Mouse (Mus musculus) megakaryocyte, embryonic 14.5 days (primary cell): ENCODE results near the gene Zdhhc24. TPM values are rescaled to one million over a fixed set of nuclear protein-coding genes. Genes with fewer than 3 reads are reported as not detected.

ENCODE experiments used
- H3K27me3 ChIP-seq: replicated peaks from 2 replicates; pipeline ENCODE3; 2012; ENCODE audit warnings: inconsistent platforms
- H3K36me3 ChIP-seq: replicated peaks from 2 replicates; pipeline ENCODE3; 2012; ENCODE audit warnings: low read length, inconsistent platforms, mixed read lengths
- H3K4me1 ChIP-seq: 2 replicates; pipeline ENCODE4 v1.6.1; 2012; ENCODE audit warnings: inconsistent platforms
- H3K4me3 ChIP-seq: replicated peaks from 2 replicates; pipeline ENCODE3; 2012; ENCODE audit warnings: moderate library complexity, mild to moderate bottlenecking, inconsistent platforms
- H3K9me3 ChIP-seq: 2 replicates; pipeline ENCODE4 v1.6.1; 2012; ENCODE audit warnings: inconsistent platforms
- FLI1 ChIP-seq: IDR thresholded peaks from 2 replicates; pipeline ENCODE4 v1.6.1; 2012; ENCODE audit warnings: low read length, inconsistent platforms, mixed read lengths
- GATA1 ChIP-seq: IDR thresholded peaks from 3 replicates; pipeline ENCODE4 v1.6.1; 2012; ENCODE audit warnings: mixed read lengths, low read length, inconsistent platforms, borderline replicate concordance
- polyA plus RNA-seq: library from polyadenylated mRNA; stranded (reverse); fragments of >175 nt; gene quantifications from 2 replicates; pipeline ENCODE4 v1.2.3, GENCODE M21; 2012; ENCODE audit warnings: low replicate concordance; ENCODE audit not compliant: insufficient read depth

The Zdhhc24 gene
- polyA plus RNA-seq, 1 experiment: 1.7 TPM

- TF ChIP-seq GATA1: no peak
- no peak for TF ChIP-seq FLI1
- peaks cover 45% of the 10 kb centered on the region for H3K4me1 ChIP-seq
- H3K36me3 ChIP-seq: peaks cover 14% of the 10 kb centered on the region
Measured at GRCm38 (mm10) chr19:4876241-4876640, 2.2 kb upstream of the Zdhhc24 start.

GRCm38 (mm10) chr19:4876755-4877154 is 1.7 kb upstream of the Zdhhc24 start:
- H3K9me3 ChIP-seq: no peaks in the 10 kb centered on the region
- H3K4me3 ChIP-seq: no peak overlapping the region
- peaks cover 50% of the 10 kb centered on the region for H3K4me1 ChIP-seq
- peaks cover 19% of the 10 kb centered on the region for H3K36me3 ChIP-seq
- peaks cover 39% of the 10 kb centered on the region for H3K27me3 ChIP-seq
- TF ChIP-seq FLI1 (no peak), GATA1 (no peak)

More at GRCm38 (mm10) chr19:4876241-4876640, 2.2 kb upstream of the Zdhhc24 start:
- Histone ChIP-seq H3K9me3 (no peaks in the 10 kb centered on the region), H3K27me3 (peaks cover 44% of the 10 kb centered on the region), H3K4me3 (no peak overlapping the region)

- peaks cover 29% of the 10 kb centered on the region for H3K36me3 ChIP-seq
- no peaks in the 10 kb centered on the region for H3K9me3 ChIP-seq
- peak within 1 kb of the TSS; percentile 99 for H3K4me3 ChIP-seq
- H3K4me1 ChIP-seq: peaks cover 54% of the 10 kb centered on the region
- H3K27me3 ChIP-seq: peaks cover 30% of the 10 kb centered on the region
- no peak for TF ChIP-seq FLI1
- TF ChIP-seq GATA1: no peak
Measured at GRCm38 (mm10) chr19:4877785-4878184, 683 bp upstream of the Zdhhc24 start, which contains the start of gene Actn3. Gene Actn3 (minus strand): TSS chr19:4877909.

DNA sequence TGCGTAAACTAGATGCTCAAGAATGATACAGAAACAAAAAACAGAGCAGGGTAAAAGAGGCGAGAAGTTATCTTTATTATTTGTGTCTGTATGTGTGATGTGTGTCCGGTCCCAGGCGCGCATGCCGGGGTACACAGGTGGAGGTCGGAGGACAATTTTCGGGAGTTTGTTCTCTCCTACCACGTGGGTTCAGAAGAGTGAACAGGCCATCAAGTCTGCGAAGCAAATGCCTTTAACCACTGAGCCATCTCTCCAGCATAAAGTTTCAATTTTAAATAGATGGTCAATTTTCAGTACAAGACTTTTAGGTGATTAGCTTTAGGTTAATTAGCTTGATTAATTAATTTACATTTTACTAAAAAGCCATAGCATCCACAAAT is 846 bp downstream of the Zdhhc24 start:
- Histone ChIP-seq H3K4me3 (peak overlapping the region; percentile 99), H3K27me3 (peaks cover 18% of the 10 kb centered on the region), H3K4me1 (peaks cover 54% of the 10 kb centered on the region), H3K36me3 (peaks cover 45% of the 10 kb centered on the region), H3K9me3 (no peaks in the 10 kb centered on the region)
- TF ChIP-seq GATA1: no peak
- no peak for TF ChIP-seq FLI1

- Histone ChIP-seq H3K4me1 (peaks cover 32% of the 10 kb centered on the region), H3K36me3 (peaks cover 51% of the 10 kb centered on the region), H3K4me3 (no peak overlapping the region), H3K9me3 (no peaks in the 10 kb centered on the region), H3K27me3 (peaks cover 5% of the 10 kb centered on the region)
- no peak for TF ChIP-seq GATA1
- no peak for TF ChIP-seq FLI1
Measured at GRCm38 (mm10) chr19:4883961-4884360, 5.5 kb downstream of the Zdhhc24 start.

GRCm38 (mm10) chr19:4889791-4890190 is 11.3 kb downstream of the Zdhhc24 start:
- Histone ChIP-seq H3K4me3 (no peak overlapping the region), H3K36me3 (peaks cover 4% of the 10 kb centered on the region), H3K9me3 (no peaks in the 10 kb centered on the region), H3K4me1 (peaks cover 18% of the 10 kb centered on the region), H3K27me3 (peaks cover 48% of the 10 kb centered on the region)
- TF ChIP-seq GATA1 (no peak), FLI1 (no peak)

GRCm38 (mm10) chr19:4891798-4892197 is 13.3 kb downstream of the Zdhhc24 start:
- H3K36me3 ChIP-seq: no peaks in the 10 kb centered on the region
- no peaks in the 10 kb centered on the region for H3K9me3 ChIP-seq
- peaks cover 57% of the 10 kb centered on the region for H3K27me3 ChIP-seq
- TF ChIP-seq GATA1: no peak
- TF ChIP-seq FLI1: no peak
- peaks cover 18% of the 10 kb centered on the region for H3K4me1 ChIP-seq
- no peak overlapping the region for H3K4me3 ChIP-seq

GRCm38 (mm10) chr19:4896780-4897520 is 18.5 kb downstream of the Zdhhc24 start:
- Histone ChIP-seq H3K36me3 (no peaks in the 10 kb centered on the region), H3K4me1 (peaks cover 14% of the 10 kb centered on the region), H3K4me3 (no peak overlapping the region), H3K27me3 (peaks cover 38% of the 10 kb centered on the region), H3K9me3 (no peaks in the 10 kb centered on the region)
- TF ChIP-seq FLI1: no peak
- TF ChIP-seq GATA1: no peak

DNA sequence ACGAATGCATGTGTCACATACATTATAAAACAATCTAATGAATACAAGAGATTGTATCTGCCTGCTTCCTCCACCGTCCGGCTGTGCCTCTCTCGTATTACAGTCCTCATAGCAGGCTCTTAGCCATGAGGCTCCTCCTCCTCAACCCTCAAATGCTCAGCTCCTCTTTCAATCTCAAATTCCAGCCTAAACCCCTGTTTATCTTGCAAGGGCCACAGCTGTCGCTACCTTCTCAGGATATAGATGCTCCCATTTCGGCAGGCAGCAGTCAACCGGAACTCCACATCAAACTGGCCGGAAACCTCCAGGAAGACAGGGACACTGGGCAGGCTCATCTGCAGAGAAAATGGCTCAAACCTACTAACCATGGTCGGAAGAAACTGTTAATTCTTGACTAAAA is 20.5 kb downstream of the Zdhhc24 start:
- Histone ChIP-seq H3K4me3 (no peak overlapping the region), H3K27me3 (peaks cover 38% of the 10 kb centered on the region), H3K4me1 (peaks cover 3% of the 10 kb centered on the region; the same call in 1 of the 2 replicates), H3K36me3 (no peaks in the 10 kb centered on the region), H3K9me3 (no peaks in the 10 kb centered on the region)
- no peak for TF ChIP-seq GATA1
- TF ChIP-seq FLI1: no peak

GRCm38 (mm10) chr19:4899888-4900287 is 21.4 kb downstream of the Zdhhc24 start:
- no peak overlapping the region for H3K4me3 ChIP-seq
- no peaks in the 10 kb centered on the region for H3K9me3 ChIP-seq
- H3K4me1 ChIP-seq: peaks cover 3% of the 10 kb centered on the region; the same call in 1 of the 2 replicates
- H3K27me3 ChIP-seq: peaks cover 32% of the 10 kb centered on the region
- no peaks in the 10 kb centered on the region for H3K36me3 ChIP-seq
- TF ChIP-seq FLI1 (no peak), GATA1 (no peak)
